Mouse (Mus musculus): Measurements from ENCODE around the gene Stambp.

Gene Stambp

GRCm38 (mm10) chr6:83568901-83569862, 3.3 kb downstream of the Stambp start:
- no peak for DNase-seq

DNA sequence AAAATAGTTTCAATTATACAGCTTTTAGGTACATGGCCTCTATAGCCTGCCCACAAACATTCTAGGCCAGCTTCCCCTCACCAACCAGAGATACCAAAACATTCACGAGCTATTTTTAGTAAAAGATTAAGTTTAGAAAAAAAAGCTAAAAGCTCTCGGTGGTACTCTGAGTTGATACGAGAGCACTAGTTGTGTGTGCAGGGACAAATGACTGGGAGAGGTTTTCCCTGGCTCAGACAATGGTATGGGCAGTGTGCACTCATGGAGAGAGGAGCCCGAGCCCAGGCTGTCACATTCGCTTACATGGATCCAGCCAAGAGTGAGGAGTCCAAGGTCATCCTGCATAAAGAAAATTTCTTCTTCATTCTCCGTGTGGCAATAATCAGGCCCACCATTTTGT, 16.6 kb downstream of the Stambp start:
- no peak for DNase-seq

DNA sequence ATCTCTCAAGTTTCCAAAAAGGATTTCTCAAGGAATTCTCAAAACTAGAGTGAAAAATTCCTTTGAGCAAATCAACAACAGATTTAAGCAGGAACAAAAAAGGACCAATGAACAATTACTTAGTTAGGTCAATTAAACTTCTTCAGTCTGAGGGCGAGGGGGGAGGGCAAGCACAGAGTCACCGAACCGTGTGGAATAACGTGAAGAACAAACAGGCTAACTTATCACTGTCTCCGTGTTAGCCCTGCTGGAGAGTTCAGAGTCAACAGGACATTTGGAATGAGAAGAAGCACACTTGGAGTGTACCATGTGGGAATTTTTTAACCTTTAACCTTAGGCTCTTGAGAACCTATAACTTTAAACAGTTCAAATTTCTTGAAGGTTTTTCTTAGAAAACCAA, 24.2 kb downstream of the Stambp start:
- peak; percentile 48 to 66 for DNase-seq

GRCm38 (mm10) chr6:83545778-83546177, 26.8 kb downstream of the Stambp start:
- no peak for DNase-seq

DNA sequence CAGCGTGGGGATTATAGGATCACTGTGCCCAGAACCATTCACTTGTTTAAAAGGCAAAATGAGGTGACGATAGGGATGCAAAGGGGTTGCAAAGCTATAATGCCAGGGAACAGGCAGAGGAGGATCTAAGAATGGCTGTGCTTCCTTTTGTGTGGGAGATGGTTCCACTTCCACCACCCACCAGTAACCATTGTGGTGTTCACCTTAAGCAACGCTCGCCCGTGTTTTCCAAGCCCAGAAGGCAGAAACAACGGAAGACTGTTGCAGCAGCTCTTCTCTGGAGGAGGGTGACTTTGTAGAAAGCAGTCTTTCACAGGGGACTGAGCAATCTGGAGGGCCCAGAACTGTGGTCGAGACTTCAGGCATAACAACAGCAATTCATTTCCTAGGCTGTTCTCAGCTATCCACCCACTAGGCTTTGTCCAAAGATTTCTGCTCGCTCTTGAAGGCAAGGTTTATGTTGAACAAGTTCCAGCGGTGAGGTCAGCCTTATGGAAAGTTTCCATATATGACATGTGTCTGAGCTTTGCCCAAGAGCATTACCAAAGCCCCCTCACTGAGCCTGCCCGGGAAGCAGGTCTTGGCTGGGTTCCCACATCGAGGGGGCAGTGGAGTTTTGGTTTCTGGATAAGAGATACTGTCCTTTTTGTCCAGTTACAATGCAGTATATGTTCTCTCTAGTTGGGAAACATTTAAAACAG, 30.6 kb downstream of the Stambp start:
- DNase-seq: no peak

DNA sequence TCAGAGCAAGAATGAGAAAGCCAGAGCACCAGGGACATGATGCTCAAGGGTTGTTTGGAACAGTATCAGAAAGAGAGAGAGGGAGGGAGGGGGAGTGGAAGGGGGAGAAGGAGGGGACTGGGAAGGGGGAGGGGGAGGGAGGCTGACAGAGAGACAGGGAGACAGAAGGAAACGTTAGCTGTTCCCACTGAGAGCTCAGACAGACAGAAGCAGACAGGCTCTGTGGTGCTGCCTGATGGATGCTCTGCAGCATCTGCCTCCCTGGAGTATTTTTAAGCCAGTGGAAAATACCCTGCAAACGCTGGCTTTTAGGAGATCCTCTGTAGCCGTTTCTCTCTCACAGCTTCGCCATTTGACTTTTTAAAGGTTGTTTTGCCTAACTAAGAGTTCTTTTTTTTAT, 32.5 kb downstream of the Stambp start:
- DNase-seq: no peak

GRCm38 (mm10) chr6:83536795-83537059, 35.8 kb downstream of the Stambp start:
- DNase-seq: no peak

GRCm38 (mm10) chr6:83536028-83536794, 36.3 kb downstream of the Stambp start, which contains the start of gene Actg2:
Gene Actg2 (minus strand): TSS chr6:83536265.
- DNase-seq: no peak

- DNase-seq: no peak
Measured at GRCm38 (mm10) chr6:83532608-83533007, 39.9 kb downstream of the Stambp start.

DNA sequence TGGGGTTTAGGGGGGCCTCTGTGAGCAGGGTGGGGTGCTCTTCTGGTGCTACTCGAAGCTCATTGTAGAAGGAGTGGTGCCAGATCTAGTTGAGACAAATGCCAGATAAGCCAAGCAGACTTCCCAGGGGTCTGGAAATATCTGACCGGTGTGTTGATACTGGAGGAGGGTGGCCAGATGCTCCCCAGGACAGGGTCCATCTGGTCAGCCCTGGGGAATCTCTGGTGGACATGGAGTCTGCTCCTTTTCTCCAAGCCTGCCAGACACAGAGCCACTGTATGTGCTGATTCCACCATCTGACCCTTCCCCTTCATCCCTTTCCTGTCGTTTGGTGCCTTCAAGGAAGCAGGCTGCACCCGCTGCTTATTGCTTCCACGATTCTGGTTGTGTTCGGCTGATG, 49.3 kb downstream of the Stambp start:
- DNase-seq: no peak

DNA sequence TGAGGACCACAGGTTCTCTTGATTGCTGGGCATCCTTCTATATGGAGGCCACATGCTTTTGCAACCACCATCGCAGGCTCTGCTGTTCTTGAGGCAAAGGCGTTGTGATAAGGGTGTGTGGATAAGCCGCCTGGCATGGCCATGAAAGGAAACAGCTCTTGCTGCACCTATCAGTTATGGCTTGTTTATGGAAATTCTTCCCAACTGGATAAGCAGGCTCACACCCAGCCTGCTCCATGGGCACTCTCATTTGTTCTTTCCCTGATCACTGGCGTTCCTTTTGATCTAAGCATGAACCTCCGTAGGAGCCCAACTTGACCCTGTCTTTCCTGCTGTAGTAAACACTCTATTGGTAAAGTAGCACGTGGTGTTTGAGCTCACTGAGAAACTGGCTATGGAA, 50.7 kb downstream of the Stambp start:
- no peak for DNase-seq

GRCm38 (mm10) chr6:83518637-83519036, 53.9 kb downstream of the Stambp start:
- DNase-seq: no peak

DNA sequence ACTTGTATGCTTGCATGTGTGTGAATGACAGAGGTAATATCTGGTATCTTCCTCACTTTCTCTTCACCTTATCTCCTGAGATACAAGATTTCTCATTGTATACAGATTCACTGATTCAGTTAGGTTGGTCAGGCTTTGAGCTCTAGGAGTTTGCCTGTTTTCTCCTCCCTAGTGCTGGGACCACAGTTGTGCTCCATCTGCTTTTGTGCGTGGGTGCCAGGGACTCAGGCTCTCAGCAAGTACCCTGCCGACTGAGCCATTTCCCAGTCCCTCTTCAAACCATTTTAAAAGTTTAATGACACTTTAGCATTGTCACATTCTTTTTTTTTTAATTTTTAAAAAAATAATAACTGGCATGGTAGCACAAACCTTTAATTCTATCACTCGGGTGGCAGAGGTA, 57.4 kb downstream of the Stambp start:
- no peak for DNase-seq

DNA sequence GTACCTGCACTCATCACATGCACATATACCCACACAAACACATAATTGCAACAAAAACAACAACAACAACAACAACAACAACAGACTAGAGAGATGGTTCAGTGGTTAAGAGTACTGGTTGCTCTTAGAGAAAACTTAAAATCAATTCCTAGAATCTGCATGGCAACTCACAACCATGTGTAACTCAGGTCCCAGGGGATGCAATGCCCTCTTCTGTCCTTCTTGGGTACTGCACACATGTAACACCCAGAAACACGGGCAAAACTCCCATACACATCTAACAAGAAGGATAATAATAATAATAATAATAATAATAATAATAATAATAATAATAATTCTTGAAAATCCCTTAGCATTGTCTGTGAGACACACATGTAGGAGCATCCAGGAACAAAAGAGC, 60.0 kb downstream of the Stambp start:
- peak; percentile 61 to 88 for DNase-seq

- peak in 1 of 2 experiments; percentile 36 for DNase-seq
Measured at GRCm38 (mm10) chr6:83510210-83510609, 62.3 kb downstream of the Stambp start.

- peak in 1 of 2 experiments; percentile 43 for DNase-seq
Measured at GRCm38 (mm10) chr6:83509442-83509841, 63.1 kb downstream of the Stambp start.

DNA sequence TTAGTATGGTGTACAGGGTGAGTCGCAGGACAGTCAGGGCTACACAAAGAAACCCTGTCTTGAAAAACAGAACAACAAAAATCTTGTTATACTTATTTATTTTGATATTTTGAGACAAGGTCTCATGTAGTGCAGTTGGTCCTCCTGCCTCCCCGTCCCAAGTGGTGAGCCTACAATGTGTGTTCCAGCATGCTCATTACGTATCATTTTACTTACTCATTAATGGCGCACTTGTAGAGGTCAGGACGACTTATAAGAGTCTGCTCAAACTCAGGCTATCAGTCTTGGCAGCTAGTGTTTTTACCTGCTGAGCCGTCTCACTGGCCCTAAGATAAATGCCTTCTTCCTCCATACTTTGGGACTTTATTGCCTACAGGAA, 65.4 kb downstream of the Stambp start:
- no peak for DNase-seq

- DNase-seq: peak; percentile 97 to 99
Measured at GRCm38 (mm10) chr6:83506258-83507167, 66.0 kb downstream of the Stambp start, which contains the start of gene Dguok. Gene Dguok (minus strand): TSS chr6:83506969.

DNA sequence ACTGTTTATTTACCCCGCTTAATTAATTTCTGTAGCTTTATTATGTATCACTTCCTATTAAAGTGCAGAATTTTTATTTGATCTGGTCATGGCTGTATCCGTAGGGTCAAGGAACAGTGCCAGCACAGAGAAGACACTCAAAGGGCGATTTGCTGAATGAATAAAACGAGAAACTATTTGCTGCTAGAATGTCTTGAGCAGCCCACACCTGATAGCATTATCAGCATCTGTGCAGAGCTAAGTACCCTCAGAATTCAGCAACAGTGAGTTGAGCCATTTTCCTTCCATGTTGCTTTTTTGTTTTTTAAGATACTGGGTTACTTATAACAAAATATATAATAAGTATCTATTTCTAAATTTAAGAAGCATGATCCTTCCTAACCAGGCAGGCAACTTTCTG, 67.0 kb downstream of the Stambp start:
- DNase-seq: no peak

- DNase-seq: no peak
Measured at GRCm38 (mm10) chr6:83503361-83503760, 69.2 kb downstream of the Stambp start.

- no peak for DNase-seq
Measured at GRCm38 (mm10) chr6:83502656-83503055, 69.9 kb downstream of the Stambp start.

Data from kidney, postnatal 25 days (tissue).